Mouse (Mus musculus) bone marrow, adult 2 months (tissue): ENCODE data around the gene Pde3a.

ENCODE experiments used
- CTCF ChIP-seq: fragments of 200-500 bp; IDR thresholded peaks from 2 replicates; pipeline ENCODE4 v1.5.1; 2011; ENCODE audit warnings: low read length, control low read depth; ENCODE audit not compliant: control insufficient read depth, insufficient read depth
- POLR2A ChIP-seq: fragments of 200-500 bp; IDR thresholded peaks from 2 replicates; pipeline ENCODE4 v1.6.1; 2011; ENCODE audit warnings: low read depth, mild to moderate bottlenecking, control low read depth, low read length, borderline replicate concordance; ENCODE audit not compliant: control insufficient read depth

- no peak for TF ChIP-seq CTCF
- TF ChIP-seq POLR2A = no peak
These were observed 221.2 kb downstream of the Pde3a start for GRCm38 (mm10) chr6:141470251-141470650.
